Mouse (Mus musculus): ENCODE measurements around the gene Slc35c1.

- TF ChIP-seq GATA1 (IDR thresholded peaks at IDR 0.05; ENCODE audit: low read length) = no peak
- TF ChIP-seq TAL1 (IDR thresholded peaks at IDR 0.05; ENCODE audit: low read length) = no peak
Measured at GRCm38 (mm10) chr2:92477672-92478312, 17.5 kb upstream of the Slc35c1 start.

All from erythroblast, embryonic 14.5 days (primary cell).